Mouse (Mus musculus): ENCODE data around the gene Immp2l. TPM values are rescaled to one million over a fixed set of nuclear protein-coding genes. Genes with fewer than 3 reads are reported as not detected.

The Immp2l gene
- polyA plus RNA-seq, 1 experiment from 2014 or later, result 10.6 TPM

GRCm38 (mm10) chr12:41528410-41528809 lies 504.5 kb downstream of the Immp2l start:
- Histone ChIP-seq H3K4me2 (replicated peaks) (no peak overlapping the region), H3K27me3 (no peaks in the 10 kb centered on the region), H3K9me3 (replicated peaks) (no peaks in the 10 kb centered on the region), H3K4me3 (no peak overlapping the region), H3K36me3 (no peaks in the 10 kb centered on the region), H3K9ac (no peak overlapping the region), H3K27ac (no peak overlapping the region), H3K4me1 (no peaks in the 10 kb centered on the region)
- WGBS, result 86% methylated on average over 4 of the region's 4 CpGs
- no peak for ATAC-seq (ENCODE audit: low FRiP score)

- Histone ChIP-seq H3K27me3 (no peaks in the 10 kb centered on the region), H3K27ac (no peak overlapping the region), H3K9ac (no peak overlapping the region), H3K4me3 (no peak overlapping the region), H3K4me2 (replicated peaks) (no peak overlapping the region), H3K4me1 (no peaks in the 10 kb centered on the region), H3K36me3 (no peaks in the 10 kb centered on the region), H3K9me3 (replicated peaks) (no peaks in the 10 kb centered on the region)
- no peak for ATAC-seq (ENCODE audit: low FRiP score)
- 92% methylated on average over 5 of the region's 5 CpGs for WGBS
Observed at GRCm38 (mm10) chr12:41539989-41540388, 516.1 kb downstream of the Immp2l start.

- ATAC-seq (ENCODE audit: low FRiP score), result no peak
- no peaks in the 10 kb centered on the region for H3K4me1 ChIP-seq
- 94% methylated on average over 4 of the region's 4 CpGs for WGBS
Observed at GRCm38 (mm10) chr12:41551578-41551977, 527.7 kb downstream of the Immp2l start.

GRCm38 (mm10) chr12:41557832-41558231 lies 533.9 kb downstream of the Immp2l start:
- Histone ChIP-seq H3K4me3 (no peak overlapping the region), H3K4me2 (replicated peaks) (no peak overlapping the region), H3K36me3 (no peaks in the 10 kb centered on the region), H3K4me1 (peaks cover 5% of the 10 kb centered on the region), H3K27ac (no peak overlapping the region), H3K9me3 (replicated peaks) (no peaks in the 10 kb centered on the region), H3K27me3 (no peaks in the 10 kb centered on the region), H3K9ac (no peak overlapping the region)
- 78% methylated on average over 3 of the region's 3 CpGs for WGBS
- no peak for ATAC-seq (ENCODE audit: low FRiP score)

More at GRCm38 (mm10) chr12:41551578-41551977, 527.7 kb downstream of the Immp2l start:
- no peaks in the 10 kb centered on the region for H3K9me3 ChIP-seq (replicated peaks)
- H3K4me3 ChIP-seq, result no peak overlapping the region
- no peak overlapping the region for H3K9ac ChIP-seq
- H3K36me3 ChIP-seq, result no peaks in the 10 kb centered on the region
- no peak overlapping the region for H3K27ac ChIP-seq
- no peaks in the 10 kb centered on the region for H3K27me3 ChIP-seq
- H3K4me2 ChIP-seq (replicated peaks), result no peak overlapping the region

- 27% methylated on average over 5 of the region's 5 CpGs for WGBS
- no peaks in the 10 kb centered on the region for H3K27me3 ChIP-seq
- peaks cover 5% of the 10 kb centered on the region for H3K4me1 ChIP-seq
- no peak overlapping the region for H3K9ac ChIP-seq
- no peaks in the 10 kb centered on the region for H3K9me3 ChIP-seq (replicated peaks)
- no peak overlapping the region for H3K27ac ChIP-seq
- ATAC-seq (ENCODE audit: low FRiP score), result peak; percentile 72; the same call in 1 of the 2 replicates
- H3K4me2 ChIP-seq (replicated peaks), result no peak overlapping the region
- H3K4me3 ChIP-seq, result no peak overlapping the region
- no peaks in the 10 kb centered on the region for H3K36me3 ChIP-seq
Observed at GRCm38 (mm10) chr12:41558956-41559735, 535.3 kb downstream of the Immp2l start.

- Histone ChIP-seq H3K4me2 (replicated peaks) (peak overlapping the region; percentile 45), H3K36me3 (no peaks in the 10 kb centered on the region), H3K27me3 (no peaks in the 10 kb centered on the region), H3K9me3 (replicated peaks) (no peaks in the 10 kb centered on the region), H3K4me3 (no peak overlapping the region), H3K4me1 (peaks cover 11% of the 10 kb centered on the region), H3K27ac (peak overlapping the region; percentile 13; the same call in 1 of the 2 replicates), H3K9ac (no peak overlapping the region)
- peak; percentile 87 for ATAC-seq (ENCODE audit: low FRiP score)
- 16% methylated on average over 18 of the region's 18 CpGs for WGBS
Observed at GRCm38 (mm10) chr12:41565540-41566432, 541.9 kb downstream of the Immp2l start.

GRCm38 (mm10) chr12:41566433-41566794 lies 542.5 kb downstream of the Immp2l start:
- Histone ChIP-seq H3K9me3 (replicated peaks) (no peaks in the 10 kb centered on the region), H3K4me3 (no peak overlapping the region), H3K27me3 (no peaks in the 10 kb centered on the region), H3K4me1 (peaks cover 11% of the 10 kb centered on the region), H3K4me2 (replicated peaks) (peak overlapping the region; percentile 45), H3K9ac (no peak overlapping the region), H3K36me3 (no peaks in the 10 kb centered on the region), H3K27ac (no peak overlapping the region)
- WGBS, result 31% methylated on average over 1 of the region's 1 CpGs
- ATAC-seq (ENCODE audit: low FRiP score), result peak; percentile 72

- no peak overlapping the region for H3K4me3 ChIP-seq
- no peak overlapping the region for H3K4me2 ChIP-seq (replicated peaks)
- no peak for ATAC-seq (ENCODE audit: low FRiP score)
- WGBS, result 54% methylated on average over 3 of the region's 3 CpGs
- H3K27me3 ChIP-seq, result no peaks in the 10 kb centered on the region
- H3K9ac ChIP-seq, result no peak overlapping the region
- H3K9me3 ChIP-seq (replicated peaks), result no peaks in the 10 kb centered on the region
- H3K27ac ChIP-seq, result no peak overlapping the region
- no peaks in the 10 kb centered on the region for H3K4me1 ChIP-seq
- H3K36me3 ChIP-seq, result no peaks in the 10 kb centered on the region
Observed at GRCm38 (mm10) chr12:41573754-41574153, 549.9 kb downstream of the Immp2l start.

- WGBS, result 82% methylated on average over 4 of the region's 4 CpGs
Observed at GRCm38 (mm10) chr12:41575221-41575620, 551.3 kb downstream of the Immp2l start.

GRCm38 (mm10) chr12:41593401-41593800 lies 569.5 kb downstream of the Immp2l start:
- 78% methylated on average over 5 of the region's 5 CpGs for WGBS
- H3K9me3 ChIP-seq (replicated peaks), result no peaks in the 10 kb centered on the region
- H3K27ac ChIP-seq, result no peak overlapping the region
- H3K4me1 ChIP-seq, result no peaks in the 10 kb centered on the region
- no peaks in the 10 kb centered on the region for H3K36me3 ChIP-seq
- no peak overlapping the region for H3K4me3 ChIP-seq
- no peaks in the 10 kb centered on the region for H3K27me3 ChIP-seq
- H3K9ac ChIP-seq, result no peak overlapping the region
- no peak for ATAC-seq (ENCODE audit: low FRiP score)
- no peak overlapping the region for H3K4me2 ChIP-seq (replicated peaks)

More at GRCm38 (mm10) chr12:41575221-41575620, 551.3 kb downstream of the Immp2l start:
- H3K9me3 ChIP-seq (replicated peaks), result no peaks in the 10 kb centered on the region
- no peaks in the 10 kb centered on the region for H3K27me3 ChIP-seq
- no peak overlapping the region for H3K27ac ChIP-seq
- no peak overlapping the region for H3K9ac ChIP-seq
- no peak overlapping the region for H3K4me3 ChIP-seq
- H3K4me2 ChIP-seq (replicated peaks), result no peak overlapping the region
- no peaks in the 10 kb centered on the region for H3K4me1 ChIP-seq
- no peak for ATAC-seq (ENCODE audit: low FRiP score)
- no peaks in the 10 kb centered on the region for H3K36me3 ChIP-seq

GRCm38 (mm10) chr12:41594037-41594436 lies 570.1 kb downstream of the Immp2l start:
- 97% methylated on average over 4 of the region's 4 CpGs for WGBS
- Histone ChIP-seq H3K4me2 (replicated peaks) (no peak overlapping the region), H3K4me3 (no peak overlapping the region), H3K27me3 (no peaks in the 10 kb centered on the region), H3K4me1 (no peaks in the 10 kb centered on the region), H3K36me3 (no peaks in the 10 kb centered on the region), H3K9ac (no peak overlapping the region), H3K27ac (no peak overlapping the region), H3K9me3 (replicated peaks) (no peaks in the 10 kb centered on the region)
- ATAC-seq (ENCODE audit: low FRiP score), result no peak

GRCm38 (mm10) chr12:41615271-41615670 lies 591.4 kb downstream of the Immp2l start:
- WGBS, result 82% methylated on average over 3 of the region's 3 CpGs
- Histone ChIP-seq H3K9me3 (replicated peaks) (no peaks in the 10 kb centered on the region), H3K27ac (no peak overlapping the region), H3K36me3 (no peaks in the 10 kb centered on the region), H3K9ac (no peak overlapping the region), H3K4me3 (no peak overlapping the region), H3K27me3 (no peaks in the 10 kb centered on the region), H3K4me1 (no peaks in the 10 kb centered on the region), H3K4me2 (replicated peaks) (no peak overlapping the region)
- no peak for ATAC-seq (ENCODE audit: low FRiP score)
